Mouse (Mus musculus): ENCODE measurements at regions not wholly inside any gene's neighbourhood (a gene's known extent, or its start where the extent isn't known, plus 50 kb on each side); places are given as distances from the start of the nearest gene placed in this dataset.

DNA sequence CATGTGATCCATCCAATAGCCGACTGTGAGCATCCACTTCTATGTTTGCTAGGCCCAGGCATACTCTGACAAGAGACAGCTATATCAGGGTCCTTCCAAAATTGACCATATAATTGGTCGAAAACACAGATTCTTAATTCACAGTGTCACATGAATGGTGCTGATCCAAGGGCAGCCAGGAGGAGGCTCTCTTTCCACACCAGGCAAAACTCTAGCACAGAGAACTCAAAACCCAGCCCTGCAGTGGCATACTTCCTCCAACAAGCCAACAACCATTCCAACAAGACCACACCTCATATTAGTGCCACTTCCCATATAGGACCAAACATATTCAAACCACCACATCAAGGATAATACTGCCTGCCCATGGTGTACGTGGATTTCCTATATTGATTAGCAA, 68.1 kb upstream of the Tas2r118 start:
- Histone ChIP-seq H3K4me3 (no peak overlapping the region), H3K27ac (no peak overlapping the region)
- no peak for DNase-seq (ENCODE audit: low spot score in 2 of 2)
- TF ChIP-seq CTCF (conservative IDR thresholded peaks at IDR 0.05) = peak; percentile 42

- Histone ChIP-seq H3K27ac (no peak overlapping the region), H3K4me3 (no peak overlapping the region)
- TF ChIP-seq CTCF (conservative IDR thresholded peaks at IDR 0.05) = no peak
- no peak for DNase-seq (ENCODE audit: low spot score in 2 of 2)
Measured at GRCm38 (mm10) chr6:24026352-24026751, 56.5 kb upstream of the Tas2r118 start.

GRCm38 (mm10) chr6:24025721-24026120, 55.9 kb upstream of the Tas2r118 start:
- TF ChIP-seq CTCF (conservative IDR thresholded peaks at IDR 0.05) = no peak
- Histone ChIP-seq H3K4me3 (no peak overlapping the region), H3K27ac (no peak overlapping the region)
- no peak for DNase-seq (ENCODE audit: low spot score in 2 of 2)

Measured in layer of hippocampus, adult 2 months (tissue).